Mouse (Mus musculus): ENCODE data around the gene Sh3kbp1.

GRCm38 (mm10) chrX:159686850-159687249 is 59.8 kb downstream of the Sh3kbp1 start:
- no peak for TF ChIP-seq POLR2A (IDR thresholded peaks at IDR 0.05; ENCODE audit: insufficient read depth, low read length)
- TF ChIP-seq CTCF (IDR thresholded peaks at IDR 0.05; ENCODE audit: low read depth, low read length), result no peak

Measured in ES-Bruce4 (cell line).